Mouse (Mus musculus) naive thymus-derived CD4-positive, alpha-beta T cell, adult 2 months (primary cell): Measurements from ENCODE around the gene Msmb.
A peak's percentile ranks its signal among the peaks of the same experiment; 100 is the strongest.
"Not testable (repeated sequence)": the region's sequence is repeated elsewhere in the genome, so short reads cannot be mapped to it uniquely, and the experiment has no call there.

Source experiments
- DNase-seq: peaks from one replicate; pipeline ENCODE4 v3.0.0-alpha.2; 2011; ENCODE audit warnings: low read depth

Gene Msmb

DNA sequence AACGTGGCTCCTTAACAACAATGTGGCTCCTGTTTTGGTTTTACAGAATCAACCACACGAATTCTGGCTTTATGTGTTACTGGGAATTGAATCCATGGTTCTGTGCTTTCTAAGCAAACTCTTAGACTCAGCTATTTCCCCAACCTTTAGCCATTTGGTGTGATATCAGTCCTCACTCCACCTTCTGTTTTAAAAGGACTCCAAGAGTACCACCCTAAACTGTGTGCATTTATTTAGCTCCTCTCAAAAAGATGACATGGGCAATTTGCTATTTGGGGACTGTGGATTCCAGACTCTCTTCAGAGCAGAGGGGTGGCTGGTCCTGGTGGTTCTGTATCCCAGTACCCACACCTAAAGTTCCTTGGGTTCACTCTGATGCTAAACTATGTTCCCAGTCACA lies 4.8 kb downstream of the Msmb start:
- DNase-seq, result no peak

DNA sequence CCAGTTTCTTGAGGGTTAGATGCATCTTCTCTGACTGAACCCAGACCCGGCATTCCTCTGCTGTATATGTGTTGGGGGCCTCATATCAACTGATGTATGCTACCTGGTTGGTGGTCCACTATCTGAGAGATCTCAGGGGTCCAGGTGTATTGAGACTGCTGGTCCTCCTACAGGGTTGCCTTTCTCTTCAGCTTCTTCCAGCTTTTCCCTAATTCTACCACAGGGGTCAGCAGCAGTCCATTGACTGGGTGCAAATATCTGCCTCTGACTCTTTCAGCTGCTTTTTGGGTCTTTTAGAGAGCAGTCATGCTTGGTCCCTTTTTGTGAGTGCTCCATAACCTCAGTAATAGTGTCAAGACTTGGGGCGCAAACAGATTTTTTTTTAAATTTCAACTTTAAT lies 9.0 kb downstream of the Msmb start:
- no peak for DNase-seq

DNA sequence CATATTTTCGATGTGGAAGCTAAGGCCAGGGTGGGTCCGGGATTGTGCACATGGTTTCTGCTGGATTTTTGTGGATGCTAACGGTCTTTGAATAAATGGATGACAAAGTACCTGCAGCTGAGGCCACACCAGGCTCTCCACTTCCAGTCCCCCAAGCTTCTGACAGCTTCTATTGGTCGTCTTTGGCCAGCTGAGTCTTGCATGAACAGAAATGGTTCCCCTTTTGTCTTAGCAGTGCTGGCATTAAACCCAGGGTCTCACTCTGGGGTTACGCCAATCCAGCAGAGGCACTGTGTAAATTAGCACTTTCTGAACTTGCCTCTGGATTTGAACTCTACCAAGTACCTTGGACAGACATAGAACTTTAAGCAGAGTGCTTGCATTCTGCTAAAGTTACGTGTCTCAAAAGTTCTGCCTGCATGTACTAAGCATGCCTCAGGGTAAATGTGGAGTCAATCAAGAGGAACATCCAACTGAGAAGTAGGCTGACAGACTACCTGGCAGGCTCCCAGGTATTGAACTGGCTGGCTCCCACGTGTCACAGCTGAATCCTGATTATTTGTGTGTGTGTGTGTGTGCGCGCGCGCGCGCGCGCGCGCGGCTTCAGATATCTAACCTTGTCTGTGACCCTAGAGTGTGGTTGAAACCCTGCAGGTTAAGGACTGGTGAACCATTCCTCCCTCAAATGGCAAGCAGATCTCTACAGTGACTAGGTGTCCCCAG lies 10.6 kb downstream of the Msmb start:
- no peak for DNase-seq

DNA sequence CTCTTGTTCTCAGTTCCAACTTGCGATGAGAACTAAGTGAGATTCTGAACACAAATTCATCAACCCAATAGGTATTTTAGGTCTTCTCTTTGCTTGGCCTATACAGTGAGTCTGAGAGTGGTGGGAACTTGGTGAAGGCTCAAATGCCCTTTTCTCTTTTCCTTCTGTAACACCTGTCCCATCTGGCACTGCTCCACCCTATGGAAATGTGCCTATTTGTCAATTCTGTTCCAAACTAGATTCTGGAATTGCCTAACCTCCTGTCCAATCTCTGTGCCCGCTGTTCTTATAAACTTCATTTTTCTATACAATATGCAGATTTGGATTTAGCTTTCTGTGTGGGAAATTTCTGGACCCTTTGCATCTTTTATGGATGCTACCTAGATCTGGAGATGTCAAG lies 11.3 kb downstream of the Msmb start:
- no peak for DNase-seq

DNA sequence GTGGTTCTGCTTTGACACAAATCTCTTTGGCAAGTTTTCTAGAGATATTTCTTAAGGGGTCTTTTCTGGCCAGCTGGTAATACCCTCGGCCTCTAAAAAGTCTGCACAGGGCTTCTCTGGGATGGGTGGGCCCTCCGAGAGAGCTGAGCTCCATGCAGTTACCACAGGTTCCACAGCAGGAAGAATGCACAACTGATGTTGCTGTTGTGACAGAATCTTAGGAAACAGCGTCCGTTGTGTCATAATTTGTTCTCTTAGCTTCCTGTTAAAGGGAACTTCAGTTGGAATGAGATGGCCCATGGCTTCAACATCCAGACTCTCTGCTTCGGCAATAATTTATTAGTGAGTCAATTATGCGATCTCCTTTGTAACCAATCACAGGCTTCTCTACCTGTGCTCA lies 12.9 kb downstream of the Msmb start:
- no peak for DNase-seq

DNA sequence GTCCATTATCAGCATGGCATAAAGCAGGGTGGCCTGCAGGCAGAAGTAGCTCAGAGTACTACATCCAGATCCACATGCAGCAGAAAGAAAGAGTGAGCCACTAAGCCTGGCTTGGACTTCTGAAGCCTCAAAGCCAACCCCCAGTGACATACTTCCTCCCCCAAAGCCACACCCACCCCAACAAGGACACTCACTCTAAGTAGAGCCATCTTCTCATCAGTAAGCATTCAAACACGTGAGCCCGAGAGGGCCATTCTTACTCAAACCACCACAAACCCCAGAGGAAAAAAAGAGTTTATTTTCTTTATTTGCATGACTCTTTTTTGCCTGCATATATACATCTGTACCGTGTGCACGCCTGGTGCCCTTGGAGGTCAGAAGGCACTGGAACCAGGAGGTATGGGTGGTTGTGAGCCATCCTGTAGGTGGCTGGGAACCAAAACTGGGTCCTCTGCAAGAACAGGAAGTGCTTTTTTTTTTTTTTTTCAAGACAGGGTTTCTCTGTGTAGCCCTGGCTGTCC lies 17.4 kb downstream of the Msmb start:
- DNase-seq, result peak; percentile 78

DNA sequence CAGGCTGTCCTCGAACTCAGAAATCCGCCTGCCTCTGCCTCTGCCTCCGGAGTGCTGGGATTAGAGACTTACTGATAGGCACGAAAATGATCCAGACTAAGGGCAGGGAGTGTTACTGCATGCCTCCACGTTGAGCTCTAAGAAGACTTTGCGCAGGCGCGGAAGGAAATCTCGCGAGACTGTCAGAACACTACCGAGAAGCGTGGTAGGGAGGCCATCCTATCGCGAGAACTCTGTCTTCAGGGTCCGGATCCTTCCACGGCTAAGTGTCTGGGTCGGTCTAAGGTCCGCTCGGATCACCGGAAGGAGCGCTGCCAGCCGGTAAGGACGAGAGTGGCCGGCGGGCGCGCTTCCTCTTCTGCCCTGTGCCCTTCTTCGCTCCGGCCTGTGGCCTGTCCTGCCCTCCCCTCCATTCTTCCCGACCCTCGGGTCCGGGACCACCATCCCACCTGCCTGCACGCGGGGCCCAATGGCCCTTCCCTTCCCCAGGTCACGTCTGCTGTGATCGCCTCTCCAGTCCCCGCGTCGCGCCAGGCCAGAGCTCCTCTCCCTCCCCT lies 17.9 kb downstream of the Msmb start, which contains the start of gene Ncoa4:
Gene Ncoa4, plus strand, starts transcription at position 176 of the 557 bp plus-strand sequence.
- DNase-seq, result peak; percentile 100

DNA sequence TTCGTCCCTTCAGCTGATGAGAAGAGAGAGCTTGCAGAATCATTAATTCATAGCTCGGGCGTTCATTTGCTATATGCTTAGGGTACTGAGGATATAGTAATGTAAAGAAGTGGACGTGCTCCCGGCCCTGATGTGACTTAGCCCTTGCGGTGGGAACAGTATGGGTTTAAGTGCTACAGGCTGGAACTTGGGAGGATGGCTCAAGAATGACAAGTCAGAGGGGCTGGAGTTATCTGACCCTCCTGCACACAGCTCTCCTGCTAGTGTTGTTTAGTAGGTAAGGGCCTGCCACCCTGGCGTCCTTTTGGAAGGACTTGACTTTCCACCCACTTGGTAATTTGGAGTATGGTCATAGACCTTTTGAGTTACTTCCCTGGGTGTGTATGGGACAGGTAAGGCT lies 18.7 kb downstream of the Msmb start:
- no peak for DNase-seq

DNA sequence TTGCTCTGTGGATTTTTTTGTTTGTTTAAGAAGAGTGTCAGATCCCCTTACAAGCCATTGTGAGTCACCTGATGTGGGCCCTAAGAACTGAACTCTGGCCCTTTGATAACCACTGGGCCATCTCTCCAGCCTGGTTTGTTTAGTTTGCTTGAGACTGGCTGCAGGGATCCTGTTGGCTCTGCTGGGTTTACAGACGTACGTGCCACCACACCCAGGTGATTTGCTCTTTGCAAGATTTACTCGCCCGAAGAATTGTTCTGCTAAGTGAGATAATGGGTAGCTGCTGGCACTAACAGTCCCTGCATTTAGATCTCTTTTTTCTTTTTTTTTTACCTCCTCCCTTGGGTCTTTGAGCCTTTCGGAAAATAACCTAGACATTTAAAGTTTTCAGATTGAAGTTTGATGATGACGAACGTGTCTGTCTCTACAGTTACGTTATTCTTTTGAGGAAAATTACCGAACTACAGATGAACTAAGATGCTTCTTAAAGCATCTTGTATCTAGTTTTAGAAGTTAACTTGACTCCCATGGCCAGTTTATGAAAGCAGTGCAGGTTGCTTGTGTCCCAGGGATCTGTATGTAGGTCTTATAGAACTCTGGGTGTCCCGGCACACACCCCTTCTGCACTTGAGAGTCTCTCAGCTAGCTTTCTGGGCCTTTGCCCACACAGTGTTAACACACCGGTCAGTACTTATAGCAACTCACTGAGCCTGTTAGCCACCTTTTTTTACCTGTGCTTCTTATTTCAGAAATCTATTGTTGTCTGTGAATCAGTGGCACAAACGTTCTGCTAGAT lies 19.5 kb downstream of the Msmb start:
- no peak for DNase-seq

DNA sequence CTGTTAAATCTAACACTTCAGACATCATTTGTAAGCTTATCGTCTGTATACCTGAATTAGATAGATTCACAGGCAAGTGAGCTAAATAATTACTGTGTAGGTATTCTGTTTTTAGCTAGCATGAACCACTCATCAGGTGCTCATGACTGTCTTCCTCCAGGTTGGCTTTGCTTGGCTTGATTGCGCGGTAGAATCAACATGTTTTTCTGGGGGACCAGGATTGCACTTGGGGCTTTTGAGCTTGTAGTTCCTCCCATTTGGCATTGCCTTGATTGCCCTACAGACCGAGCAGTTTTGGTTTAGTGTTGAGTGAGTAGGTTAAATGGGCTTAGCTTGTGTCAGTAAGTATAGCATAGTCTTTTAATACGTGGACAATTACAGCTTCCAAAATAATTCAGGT lies 20.4 kb downstream of the Msmb start:
- no peak for DNase-seq

DNA sequence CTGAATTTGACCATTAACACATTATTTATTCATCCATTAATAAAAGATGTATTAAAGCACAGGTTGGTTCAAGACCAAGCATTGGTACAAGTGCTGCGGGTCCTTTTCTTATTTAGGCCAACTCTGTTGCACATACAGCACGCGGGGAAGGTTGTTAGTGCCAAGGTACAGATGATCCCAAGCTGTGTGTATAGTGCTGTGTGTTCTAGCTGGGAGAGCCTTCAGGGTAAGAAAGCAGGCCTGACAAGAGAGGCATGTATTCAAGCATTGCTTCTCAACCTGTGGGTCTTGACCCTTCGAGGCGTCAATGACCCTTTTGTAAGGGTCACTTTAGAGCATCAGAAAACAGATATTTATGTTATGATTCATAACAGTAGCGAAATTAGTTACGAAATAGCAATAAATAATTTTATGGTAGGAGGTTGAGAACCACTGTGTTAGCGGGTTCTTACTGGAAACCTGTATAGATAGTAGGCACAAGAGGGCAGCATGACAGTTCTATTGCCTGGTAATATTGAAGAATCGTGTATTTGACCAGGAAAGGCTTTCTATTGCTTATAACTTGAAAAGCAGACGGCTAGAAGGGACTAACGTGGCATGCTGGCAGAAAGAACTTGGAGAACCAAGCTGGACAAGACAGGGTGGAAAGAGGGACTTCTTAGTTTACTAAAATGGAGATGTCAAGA lies 21.5 kb downstream of the Msmb start:
- no peak for DNase-seq

DNA sequence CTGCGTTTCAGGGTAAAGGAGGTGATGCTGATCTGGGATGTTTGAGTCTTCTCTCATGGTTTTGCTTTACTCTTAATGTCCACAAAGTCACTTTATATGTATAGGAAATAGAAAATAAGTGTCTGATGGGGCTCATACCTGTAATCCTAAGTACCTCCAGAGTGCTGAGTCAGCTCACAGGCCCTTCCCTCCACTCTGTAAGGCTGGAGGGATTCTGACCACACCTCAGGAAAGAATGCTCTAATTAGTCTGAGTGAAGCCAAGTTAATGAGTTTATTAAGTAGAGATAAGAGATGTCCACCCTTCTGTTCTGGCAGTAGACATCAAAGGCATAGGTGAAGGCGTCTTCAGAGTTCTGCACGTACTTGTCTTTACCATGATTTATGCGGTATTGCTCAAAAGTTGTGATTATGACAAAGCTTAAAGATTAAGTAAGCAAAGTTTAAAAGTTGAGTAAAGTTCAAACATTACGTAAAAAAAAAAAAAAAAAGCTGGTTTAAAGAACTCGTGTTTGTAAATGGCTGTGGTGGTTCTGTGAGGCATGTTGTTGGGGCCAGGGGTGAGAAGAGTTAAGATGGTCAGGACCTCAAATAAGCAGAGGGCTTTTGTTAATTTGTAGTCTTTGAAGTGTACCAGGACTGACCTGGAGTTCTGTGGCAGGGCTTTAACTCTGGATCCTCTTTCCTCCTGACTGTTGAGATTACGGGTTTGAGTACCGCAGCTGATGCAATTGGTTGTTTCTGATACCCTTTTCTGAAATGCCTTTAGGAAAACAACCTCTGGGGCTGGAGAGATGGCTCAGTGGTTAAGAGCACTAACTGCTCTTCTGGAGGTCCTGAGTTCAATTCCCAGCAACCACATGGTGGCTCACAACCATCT lies 22.6 kb downstream of the Msmb start:
- DNase-seq, result no peak

DNA sequence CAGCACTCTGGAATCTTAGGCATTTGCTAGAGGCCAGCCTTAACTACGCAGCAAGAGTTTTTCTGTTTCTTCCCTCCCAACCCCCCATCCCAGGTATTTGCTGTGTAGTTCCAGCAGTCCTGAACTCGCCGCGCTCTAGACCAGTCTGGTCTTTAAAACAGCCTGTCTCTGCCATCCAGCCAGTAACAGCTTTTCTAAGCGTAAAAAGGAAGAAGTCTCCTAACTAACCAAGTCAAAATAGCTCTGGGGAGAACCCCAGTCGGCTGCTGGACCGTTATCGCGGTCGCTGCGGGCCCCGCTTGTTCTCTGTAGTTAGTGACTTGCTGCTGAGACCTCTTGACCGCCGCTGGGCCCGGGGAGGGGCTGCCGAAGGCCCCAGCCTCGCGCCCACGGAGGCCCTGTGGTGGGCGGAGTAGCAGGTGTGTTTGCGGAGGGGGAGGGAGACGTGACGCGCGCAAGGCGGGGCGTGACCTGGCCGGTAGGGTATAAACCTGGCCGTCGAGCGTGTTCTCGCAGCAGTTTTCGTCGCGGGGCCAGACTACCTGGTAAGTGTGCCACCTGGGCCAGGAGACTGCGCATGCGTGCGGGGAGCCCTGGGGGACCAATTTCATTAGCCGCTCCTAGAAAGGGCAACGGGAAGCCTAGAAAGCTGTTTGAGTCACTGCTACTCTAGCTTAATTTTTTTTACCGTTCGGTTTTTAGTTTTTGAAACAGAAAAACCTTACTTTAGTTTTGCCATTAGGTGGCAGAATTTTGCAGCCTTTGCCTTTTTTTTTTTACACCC lies 23.6 kb downstream of the Msmb start:
- peak; percentile 92 for DNase-seq

DNA sequence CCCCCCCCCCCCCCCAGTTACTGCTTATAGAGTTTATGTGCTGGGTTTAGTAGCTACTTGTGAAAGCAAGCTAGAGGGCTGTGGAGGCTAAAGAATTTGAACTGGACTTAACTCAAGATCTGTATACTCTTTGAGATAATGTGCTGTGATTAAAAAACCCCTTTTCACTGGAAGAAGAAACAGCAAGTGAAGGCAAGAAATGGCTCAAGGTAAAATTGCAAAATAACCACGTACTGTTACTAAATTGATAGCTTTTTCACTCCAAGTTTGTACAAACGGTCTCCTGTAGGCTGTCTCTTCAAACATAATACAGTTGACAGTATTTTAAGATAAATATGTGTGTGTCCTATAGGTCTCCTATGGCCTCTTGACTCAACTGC lies 24.2 kb downstream of the Msmb start:
- no peak for DNase-seq

DNA sequence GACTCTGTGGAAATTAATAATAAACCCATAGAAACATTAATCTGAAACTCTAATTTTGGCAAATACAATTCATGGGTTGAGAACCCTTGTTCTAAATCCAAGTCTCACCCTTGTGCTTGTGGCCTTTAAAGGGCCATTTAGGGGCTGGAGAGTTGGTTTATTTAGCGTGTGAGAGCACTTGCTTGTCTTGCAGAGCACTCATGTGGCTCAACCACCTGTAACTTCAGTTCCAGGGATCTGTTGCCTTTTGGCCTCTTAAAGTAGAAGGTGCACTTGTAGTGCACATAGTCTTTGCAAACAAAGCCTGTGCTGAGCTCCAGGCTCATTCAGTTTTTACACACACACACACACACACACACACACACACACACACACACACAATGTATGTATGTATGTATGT lies 25.0 kb downstream of the Msmb start:
- DNase-seq, result no peak

DNA sequence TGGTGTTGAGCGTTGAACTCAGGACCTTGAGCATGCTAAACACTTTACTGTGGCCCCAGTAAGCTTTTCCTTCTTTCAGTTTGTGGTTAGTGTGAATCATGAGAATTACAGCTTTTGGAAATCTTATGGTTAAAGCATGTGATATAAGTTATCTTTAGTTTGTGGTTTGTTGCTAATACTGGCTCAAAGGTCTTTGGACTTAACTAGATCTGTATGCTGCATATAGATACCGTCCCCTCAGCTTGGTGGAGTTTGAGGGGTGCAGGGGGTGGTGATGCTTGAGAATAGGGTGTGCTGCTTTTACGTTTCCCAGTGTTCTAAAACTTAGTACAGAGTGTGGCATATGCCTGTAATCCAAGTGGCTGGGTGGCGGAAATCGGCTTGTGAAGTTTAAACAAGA lies 25.5 kb downstream of the Msmb start:
- DNase-seq, result no peak

DNA sequence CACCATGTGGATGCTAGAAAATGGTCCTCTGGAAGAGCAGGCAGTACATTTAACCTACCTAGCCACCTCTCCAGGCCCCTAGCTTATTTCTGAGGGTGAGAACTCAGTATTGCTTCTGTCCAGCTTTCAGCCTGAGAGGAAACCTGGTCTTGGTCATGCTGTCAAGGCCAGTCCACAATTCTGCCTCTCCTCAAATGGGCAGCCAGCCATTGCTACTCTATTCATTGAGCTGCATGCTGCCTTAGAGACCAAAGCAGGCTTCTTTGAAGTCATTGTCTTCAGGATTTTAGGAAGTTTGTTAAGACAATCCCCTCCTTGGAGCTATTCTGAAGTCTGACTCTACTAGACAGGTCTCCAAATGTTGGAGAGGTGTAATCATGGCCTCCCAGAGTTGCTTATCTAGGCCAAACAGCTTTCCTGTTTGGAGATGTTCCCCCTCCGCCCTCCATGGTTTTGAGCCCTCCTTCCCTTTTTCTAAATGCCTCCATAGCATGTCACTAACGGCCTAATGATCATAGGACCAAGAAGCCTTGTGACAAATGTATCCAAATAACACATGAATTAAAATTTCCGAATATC lies 26.9 kb downstream of the Msmb start:
- no peak for DNase-seq

DNA sequence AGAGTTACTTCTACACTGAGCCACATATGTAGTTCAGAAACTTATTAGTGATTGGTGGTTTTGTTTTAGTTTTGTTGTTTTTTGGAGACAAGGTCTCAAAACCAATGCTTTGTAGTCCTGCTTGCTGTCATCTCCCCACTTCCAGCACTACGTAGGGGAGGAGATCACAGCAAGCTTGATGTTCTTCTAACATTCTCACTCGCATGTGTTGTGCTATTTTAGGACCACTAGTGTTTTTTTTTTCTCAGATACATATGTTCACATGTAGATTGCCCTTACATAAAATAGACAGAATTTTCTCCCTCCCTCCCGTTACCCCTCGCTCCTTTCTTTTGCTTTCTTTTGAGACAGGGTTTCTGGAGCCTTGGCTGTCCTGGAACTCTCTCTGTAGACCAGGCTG lies 28.3 kb downstream of the Msmb start:
- DNase-seq, result no peak

DNA sequence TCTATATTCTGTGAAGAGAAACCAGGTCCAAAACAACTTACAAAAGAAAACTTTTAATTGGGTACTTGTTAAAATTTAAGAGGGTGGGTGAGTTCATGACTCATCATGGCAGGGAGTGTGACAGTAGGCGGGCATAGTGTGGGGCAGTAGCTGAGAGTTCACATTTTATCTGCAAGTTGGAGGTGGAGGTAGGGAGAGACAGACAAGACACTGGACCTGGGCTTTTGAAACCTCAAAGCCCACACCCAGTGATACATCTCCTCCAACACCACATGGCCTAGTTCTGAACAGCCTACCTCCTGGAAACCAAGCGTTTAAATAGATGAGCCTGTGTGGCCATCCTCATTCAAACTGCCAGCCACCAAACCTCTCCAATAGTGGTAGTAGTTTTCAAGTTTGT lies 33.5 kb downstream of the Msmb start:
- DNase-seq, result no peak

DNA sequence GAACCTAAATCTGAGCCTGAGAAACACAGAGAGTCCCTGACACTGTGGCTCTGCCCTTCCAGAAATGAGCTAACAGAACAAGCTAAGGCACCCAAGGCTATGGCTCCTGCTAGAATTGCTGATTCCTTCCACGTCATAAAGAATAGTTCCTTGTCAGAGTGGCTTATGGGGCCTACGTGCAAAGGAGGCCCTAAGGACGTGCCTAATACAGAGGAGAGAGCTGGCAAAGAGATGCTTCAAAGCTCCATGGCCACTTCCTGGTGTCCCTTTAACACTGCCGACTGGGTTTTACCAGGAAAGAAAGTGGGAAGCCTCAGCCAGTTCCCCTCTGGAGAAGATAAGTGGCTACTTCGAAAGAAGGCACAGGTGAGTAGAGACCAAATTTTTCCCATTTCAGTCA lies 34.8 kb downstream of the Msmb start:
- not testable (repeated sequence) for DNase-seq
